Mouse (Mus musculus) heart, embryonic 15.5 days (tissue): ENCODE measurements around the gene Syt3. TPM values are rescaled to one million over a fixed set of nuclear protein-coding genes. Genes with fewer than 3 reads are reported as not detected.

Experiments
- ATAC-seq: fragments of 200-750 bp; cut with Nextera tagmentation; replicated peaks from 2 replicates; pipeline ENCODE4 v1.8.0; 2017; ENCODE audit warnings: low read depth, moderate TSS enrichment; ENCODE audit not compliant: insufficient number of reproducible peaks, insufficient read depth, low FRiP score
- H3K27ac ChIP-seq: fragments of 300-500 bp; sonication (generic); 2 replicates; pipeline ENCODE4 v1.5.1; 2015; ENCODE audit warnings: mild to moderate bottlenecking, inconsistent platforms
- H3K27me3 ChIP-seq: fragments of 300-500 bp; sonication (generic); 2 replicates; pipeline ENCODE4 v1.6.1; 2015; ENCODE audit warnings: inconsistent platforms
- H3K36me3 ChIP-seq: fragments of 300-500 bp; sonication (generic); 2 replicates; pipeline ENCODE4 v1.6.1; 2015; ENCODE audit warnings: mild to moderate bottlenecking, inconsistent platforms
- H3K4me1 ChIP-seq: fragments of 300-500 bp; sonication (generic); replicated peaks from 2 replicates; pipeline ENCODE4 v1.6.1; 2015; ENCODE audit warnings: inconsistent platforms
- H3K4me2 ChIP-seq: fragments of 300-500 bp; sonication (generic); 2 replicates; pipeline ENCODE4 v1.6.1; 2015; ENCODE audit warnings: inconsistent platforms, mild to moderate bottlenecking, moderate library complexity
- H3K4me3 ChIP-seq: fragments of 300-500 bp; sonication (generic); 2 replicates; pipeline ENCODE4 v1.5.1; 2015; ENCODE audit warnings: mild to moderate bottlenecking, inconsistent platforms
- H3K9ac ChIP-seq: fragments of 300-500 bp; sonication (generic); 2 replicates; pipeline ENCODE4 v1.6.1; 2015; ENCODE audit warnings: mild to moderate bottlenecking, inconsistent platforms
- H3K9me3 ChIP-seq: fragments of 300-500 bp; sonication (generic); replicated peaks from 2 replicates; pipeline ENCODE4 v1.6.1; 2016; ENCODE audit warnings: inconsistent platforms
- WGBS: fragments of 180-500 bp; shearing (Covaris S2); methylation state at CpG from one replicate; pipeline ENCODE4 v1.1.7; 2015; ENCODE audit warnings: mixed read lengths; 5-methylcytosine and 5-hydroxymethylcytosine counted together
- polyA plus RNA-seq: library from polyadenylated mRNA; unstranded; fragments of >200 nt; fragmentation: Nextera tagmentation; extraction: Ambion mirVana; gene quantifications from 2 replicates; pipeline ENCODE4 v1.2.1, GENCODE M21; 2015

Syt3 gene
- 0.71 and 0.82 TPM in 2 replicates for polyA plus RNA-seq

DNA sequence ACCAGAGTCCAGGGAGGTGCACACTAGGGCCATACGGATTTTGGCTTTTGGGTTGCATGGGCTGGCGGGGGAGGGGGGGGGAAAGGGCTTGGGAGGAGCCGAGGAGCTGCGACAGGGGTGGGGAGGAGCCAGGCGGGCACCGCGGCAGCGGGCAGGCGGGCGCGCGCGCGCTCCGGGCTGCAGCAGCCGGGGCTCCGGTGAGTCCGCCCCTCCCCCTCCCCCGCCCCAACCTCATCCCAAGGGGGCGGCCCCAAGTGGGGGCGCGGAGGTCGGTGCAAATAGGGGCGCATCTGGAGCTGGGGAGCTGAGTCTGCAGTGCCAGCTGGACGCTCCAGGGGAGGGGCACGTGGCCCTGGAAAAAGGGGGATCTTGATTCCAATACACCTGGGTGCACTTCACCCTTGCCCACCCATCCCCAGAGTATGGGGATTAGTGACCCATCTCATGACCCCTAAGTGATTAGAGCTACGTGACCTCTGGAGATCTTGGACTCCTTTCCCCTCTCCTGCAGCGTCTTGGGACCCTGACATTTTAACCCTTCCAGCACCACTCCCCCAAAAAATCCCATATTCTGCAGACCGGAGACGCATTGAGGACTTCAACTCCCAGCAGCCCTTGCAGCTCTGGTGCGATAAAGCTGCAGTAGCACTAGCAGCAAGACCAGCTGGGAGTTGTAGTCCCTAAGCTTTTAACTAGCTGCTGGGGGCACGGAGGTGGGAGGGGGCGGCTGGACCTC lies at the start of gene Syt3:
TSS of gene Syt3 (plus strand) at position 123 of the 736 bp plus-strand sequence.
- 2% methylated on average over 23 of the region's 33 CpGs for WGBS
- Histone ChIP-seq H3K9me3 (no peaks in the 10 kb centered on the region), H3K27me3 (peaks cover 52% of the 10 kb centered on the region), H3K4me1 (peaks cover 9% of the 10 kb centered on the region), H3K4me2 (peak within 1 kb of the TSS; percentile 90), H3K4me3 (peak within 1 kb of the TSS; percentile 51), H3K27ac (no peak within 1 kb of the TSS), H3K9ac (peak within 1 kb of the TSS; percentile 43), H3K36me3 (no peaks in the 10 kb centered on the region)
- ATAC-seq: peak; percentile 78

DNA sequence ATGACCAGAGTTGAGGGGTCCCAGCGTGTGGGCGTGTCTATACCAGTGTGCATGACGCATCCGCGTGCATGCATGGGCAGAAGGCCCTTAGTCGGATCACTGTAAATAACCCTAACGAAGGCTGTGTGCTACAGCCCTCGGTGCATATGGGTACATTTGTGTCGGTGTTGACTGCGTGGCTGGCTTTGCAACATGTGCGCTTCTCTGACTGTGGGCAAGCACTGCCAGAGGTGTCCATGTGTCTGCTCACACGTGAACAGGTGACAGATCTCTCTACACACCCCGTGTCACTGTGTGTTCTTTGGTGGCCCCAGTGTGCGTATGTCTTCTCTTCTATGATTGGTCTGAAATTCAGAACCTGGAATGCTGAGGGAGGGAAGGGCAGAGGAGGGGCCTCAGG lies 49.8 kb upstream of the Syt3 start:
- H3K4me3 ChIP-seq: no peak overlapping the region
- H3K9ac ChIP-seq: no peak overlapping the region
- H3K4me2 ChIP-seq: no peak overlapping the region
- no peaks in the 10 kb centered on the region for H3K36me3 ChIP-seq
- H3K27ac ChIP-seq: no peak overlapping the region
- no peaks in the 10 kb centered on the region for H3K9me3 ChIP-seq
- peaks cover 80% of the 10 kb centered on the region for H3K27me3 ChIP-seq
- ATAC-seq: no peak
- H3K4me1 ChIP-seq: peaks cover 9% of the 10 kb centered on the region
- 52% methylated on average over 14 of the region's 14 CpGs for WGBS

DNA sequence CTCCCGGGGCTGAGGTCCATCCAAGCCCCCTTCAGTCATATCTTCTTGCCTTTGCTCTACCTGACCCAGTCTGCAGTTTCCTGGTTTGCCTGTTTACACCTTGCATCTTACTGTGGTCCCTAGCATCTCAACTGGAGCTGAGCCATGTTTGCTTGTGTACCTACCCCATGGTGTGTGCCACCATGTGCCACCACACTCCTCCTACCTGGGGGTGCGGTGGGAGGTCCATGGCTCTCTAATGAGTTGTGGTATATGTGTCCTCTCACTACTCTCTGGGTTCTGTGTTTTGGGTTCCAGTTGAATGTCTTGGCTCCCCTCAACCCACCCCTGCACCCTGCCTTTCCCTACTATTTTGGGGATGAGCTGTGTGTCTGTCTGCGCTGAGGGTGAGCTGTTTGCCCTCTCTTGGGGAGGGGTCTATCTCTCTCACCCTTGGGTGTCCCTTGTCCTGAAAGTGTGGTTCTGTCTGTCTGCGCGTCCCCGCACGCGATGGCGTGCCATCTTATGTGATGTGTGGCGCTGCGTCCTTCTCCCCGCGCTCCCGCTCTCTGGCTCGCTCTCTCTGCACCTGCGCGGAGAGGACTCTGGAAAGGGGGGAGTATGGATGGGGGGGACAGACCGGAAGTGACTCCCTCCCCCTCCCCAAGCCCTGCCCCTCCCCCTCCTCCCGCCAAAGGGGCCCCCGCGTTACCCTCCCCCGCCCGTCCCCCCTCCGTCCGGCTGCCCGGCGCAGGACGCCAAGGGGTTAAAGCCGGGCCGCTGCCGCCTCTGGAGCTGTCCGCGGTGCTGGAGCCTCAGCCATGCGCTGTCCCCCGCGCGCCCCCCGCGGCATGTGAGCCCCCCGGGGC lies 48.6 kb upstream of the Syt3 start:
- Histone ChIP-seq H3K9ac (no peak overlapping the region), H3K27ac (no peak overlapping the region), H3K4me1 (peaks cover 9% of the 10 kb centered on the region), H3K4me2 (peak overlapping the region; percentile 65), H3K4me3 (peak overlapping the region; percentile 41), H3K9me3 (no peaks in the 10 kb centered on the region), H3K27me3 (peaks cover 82% of the 10 kb centered on the region), H3K36me3 (no peaks in the 10 kb centered on the region)
- WGBS: 7% methylated on average over 23 of the region's 40 CpGs
- ATAC-seq: peak; percentile 44; the same call in 1 of the 2 replicates

DNA sequence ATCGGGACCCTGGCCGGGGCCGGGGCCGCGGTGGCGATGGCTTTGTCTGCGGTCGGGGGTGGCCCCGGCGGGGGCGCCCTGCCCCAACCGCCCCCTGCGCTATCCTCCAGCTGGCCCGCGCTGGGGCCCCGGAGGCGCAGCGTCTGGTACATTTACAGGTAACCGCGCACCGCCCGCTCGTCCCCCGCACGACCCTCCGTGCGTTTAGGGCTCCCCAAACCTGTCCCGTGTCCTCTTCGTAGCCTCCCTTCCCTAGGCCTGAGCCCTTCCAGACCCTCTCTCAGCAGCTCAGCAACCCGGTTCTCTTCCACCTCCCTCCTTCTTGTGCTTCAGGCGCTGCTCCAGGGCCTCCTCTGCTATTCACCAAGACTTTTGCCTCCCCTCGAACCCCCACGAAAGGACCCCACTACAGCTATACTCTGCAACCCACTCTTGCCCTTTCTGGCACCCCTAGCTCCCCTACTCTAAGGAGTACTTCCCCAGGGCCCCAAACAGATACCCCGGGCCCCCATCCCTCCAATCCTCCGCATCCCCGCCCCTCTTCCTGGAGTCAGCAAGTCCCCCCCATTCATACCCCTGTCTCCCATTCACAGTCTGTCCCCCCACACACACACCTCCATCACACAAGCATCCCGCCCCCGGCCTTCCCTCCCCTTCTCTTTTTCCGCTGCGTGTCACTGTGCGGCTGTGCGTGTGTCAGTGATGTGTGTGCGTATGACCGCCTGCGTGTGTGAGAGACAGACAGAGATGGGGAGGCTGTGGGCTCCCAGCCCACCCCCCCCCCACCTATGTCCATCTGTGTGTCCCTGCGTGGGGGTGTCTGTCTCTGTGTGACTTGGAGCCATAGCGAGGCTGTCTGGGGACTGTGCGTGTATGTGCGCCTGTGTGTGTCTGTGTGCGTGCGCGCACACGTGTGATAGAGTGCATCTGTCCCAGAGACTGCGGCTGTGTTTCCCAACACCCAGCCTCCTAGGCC lies 47.6 kb upstream of the Syt3 start:
- H3K36me3 ChIP-seq: no peaks in the 10 kb centered on the region
- peaks cover 85% of the 10 kb centered on the region for H3K27me3 ChIP-seq
- 4% methylated on average over 43 of the region's 54 CpGs for WGBS
- H3K4me1 ChIP-seq: peaks cover 9% of the 10 kb centered on the region
- H3K9me3 ChIP-seq: no peaks in the 10 kb centered on the region
- H3K4me3 ChIP-seq: peak overlapping the region; percentile 41
- no peak for ATAC-seq
- H3K27ac ChIP-seq: no peak overlapping the region
- peak overlapping the region; percentile 65 for H3K4me2 ChIP-seq
- no peak overlapping the region for H3K9ac ChIP-seq

DNA sequence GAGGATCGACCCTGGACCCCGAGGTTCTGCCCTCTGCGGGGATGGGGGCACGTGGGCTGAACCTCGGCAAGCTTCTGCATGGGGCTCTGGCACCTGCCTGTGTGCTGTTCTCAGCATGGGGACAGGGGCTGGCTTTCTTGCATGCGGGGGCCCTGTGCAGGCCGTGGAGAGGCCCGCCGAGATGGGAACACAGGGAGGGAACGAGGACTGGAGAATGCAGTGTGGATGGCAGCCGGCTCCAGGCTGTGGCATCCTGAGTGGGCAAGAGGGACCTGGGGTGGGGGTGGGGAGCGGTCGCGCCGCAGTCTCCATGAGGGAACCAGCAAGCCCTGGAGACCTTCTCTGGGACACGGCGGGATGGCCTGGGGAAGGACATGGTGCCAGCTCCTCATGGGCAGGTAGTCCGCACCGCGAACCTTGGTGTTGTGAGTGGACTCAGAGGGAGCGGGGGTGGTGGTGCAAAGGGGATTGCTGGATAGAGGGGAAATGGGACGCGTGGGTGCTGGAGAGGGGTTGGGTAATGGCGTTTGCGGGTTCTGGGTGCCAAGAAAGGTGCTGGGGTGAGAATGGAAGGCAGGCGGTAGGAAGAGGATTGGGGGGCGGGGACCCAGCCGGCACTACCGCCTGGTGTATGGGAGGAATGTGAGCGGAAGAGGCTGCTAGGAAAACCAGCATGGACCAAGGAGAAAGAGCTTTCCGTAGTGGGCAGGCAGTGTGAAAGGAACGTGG lies 46.6 kb upstream of the Syt3 start:
- H3K9me3 ChIP-seq: no peaks in the 10 kb centered on the region
- H3K27me3 ChIP-seq: peaks cover 91% of the 10 kb centered on the region
- no peak overlapping the region for H3K9ac ChIP-seq
- H3K27ac ChIP-seq: no peak overlapping the region
- no peak for ATAC-seq
- no peak overlapping the region for H3K4me3 ChIP-seq
- 5% methylated on average over 32 of the region's 32 CpGs for WGBS
- peaks cover 12% of the 10 kb centered on the region for H3K4me1 ChIP-seq
- H3K4me2 ChIP-seq: no peak overlapping the region
- H3K36me3 ChIP-seq: no peaks in the 10 kb centered on the region

DNA sequence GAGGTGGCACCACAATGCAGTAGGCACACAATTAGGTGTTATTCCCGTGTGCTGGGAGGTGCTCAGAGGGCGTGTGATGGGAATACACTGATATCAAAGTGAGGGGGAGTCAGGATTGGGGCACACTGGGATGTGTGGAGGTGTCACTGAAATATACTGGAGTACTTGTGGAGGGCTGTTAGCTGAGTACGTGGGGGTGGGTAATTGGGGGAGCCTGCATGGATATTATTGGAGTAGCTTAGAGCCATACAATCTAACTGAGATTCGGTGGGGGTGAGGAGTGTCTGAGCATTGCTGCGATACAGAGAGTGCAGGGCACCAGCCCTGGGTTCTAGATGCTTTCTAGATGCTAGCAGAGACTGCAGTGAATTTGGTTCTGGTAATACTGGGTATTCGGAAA lies 43.7 kb upstream of the Syt3 start:
- Histone ChIP-seq H3K4me2 (no peak overlapping the region), H3K4me3 (no peak overlapping the region), H3K36me3 (no peaks in the 10 kb centered on the region), H3K27me3 (peaks cover 88% of the 10 kb centered on the region), H3K27ac (no peak overlapping the region), H3K4me1 (peaks cover 20% of the 10 kb centered on the region), H3K9me3 (no peaks in the 10 kb centered on the region), H3K9ac (no peak overlapping the region)
- 57% methylated on average over 6 of the region's 6 CpGs for whole genome bisulfite sequencing
- no peak for ATAC-seq

DNA sequence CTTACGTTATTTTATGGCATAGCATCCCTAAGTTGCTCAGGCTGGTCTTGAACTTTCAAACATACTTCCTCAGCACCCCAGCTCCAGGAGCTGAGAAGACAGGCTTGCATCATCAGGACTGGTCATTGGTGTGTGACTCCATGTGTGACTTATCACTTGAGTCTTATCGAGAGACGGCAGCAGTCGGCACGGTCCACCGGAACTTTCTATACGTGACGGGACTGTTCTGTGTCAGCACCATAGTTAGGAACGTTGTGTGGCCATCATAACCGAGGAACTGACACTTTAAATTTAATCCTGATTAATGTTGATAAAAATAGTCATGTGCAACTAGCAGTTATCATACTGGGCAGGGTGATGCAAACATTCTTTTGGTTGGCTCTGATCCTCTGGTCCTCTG lies 42.8 kb upstream of the Syt3 start:
- Histone ChIP-seq H3K4me1 (peaks cover 12% of the 10 kb centered on the region), H3K9me3 (no peaks in the 10 kb centered on the region), H3K27ac (no peak overlapping the region), H3K9ac (no peak overlapping the region), H3K27me3 (peaks cover 88% of the 10 kb centered on the region), H3K4me3 (no peak overlapping the region), H3K36me3 (no peaks in the 10 kb centered on the region), H3K4me2 (no peak overlapping the region)
- no peak for ATAC-seq
- WGBS: 64% methylated on average over 10 of the region's 10 CpGs

DNA sequence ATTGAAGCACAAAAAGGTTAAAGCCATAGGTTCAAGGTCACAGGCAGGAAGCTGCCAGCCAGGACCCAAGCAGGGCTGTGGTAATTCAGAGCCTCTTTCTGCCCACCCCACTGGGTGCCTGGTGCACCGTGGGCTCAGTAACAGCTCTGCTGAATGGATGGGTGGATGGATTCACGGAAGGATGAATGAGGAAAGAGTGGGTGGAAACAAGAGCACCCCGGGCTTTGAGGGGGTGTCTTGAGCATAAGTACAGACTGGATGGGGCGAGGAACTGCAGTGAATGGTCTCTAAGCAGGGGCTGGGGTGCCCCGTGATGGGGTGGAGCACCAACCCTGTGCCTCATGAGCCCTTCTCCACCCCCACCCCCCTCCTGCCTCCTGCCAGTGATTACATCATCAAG lies 42.2 kb upstream of the Syt3 start:
- Histone ChIP-seq H3K4me1 (peaks cover 12% of the 10 kb centered on the region), H3K27me3 (peaks cover 86% of the 10 kb centered on the region), H3K27ac (no peak overlapping the region), H3K4me3 (no peak overlapping the region), H3K9ac (no peak overlapping the region), H3K36me3 (no peaks in the 10 kb centered on the region), H3K9me3 (no peaks in the 10 kb centered on the region), H3K4me2 (no peak overlapping the region)
- ATAC-seq: no peak
- 63% methylated on average over 5 of the region's 5 CpGs for WGBS

DNA sequence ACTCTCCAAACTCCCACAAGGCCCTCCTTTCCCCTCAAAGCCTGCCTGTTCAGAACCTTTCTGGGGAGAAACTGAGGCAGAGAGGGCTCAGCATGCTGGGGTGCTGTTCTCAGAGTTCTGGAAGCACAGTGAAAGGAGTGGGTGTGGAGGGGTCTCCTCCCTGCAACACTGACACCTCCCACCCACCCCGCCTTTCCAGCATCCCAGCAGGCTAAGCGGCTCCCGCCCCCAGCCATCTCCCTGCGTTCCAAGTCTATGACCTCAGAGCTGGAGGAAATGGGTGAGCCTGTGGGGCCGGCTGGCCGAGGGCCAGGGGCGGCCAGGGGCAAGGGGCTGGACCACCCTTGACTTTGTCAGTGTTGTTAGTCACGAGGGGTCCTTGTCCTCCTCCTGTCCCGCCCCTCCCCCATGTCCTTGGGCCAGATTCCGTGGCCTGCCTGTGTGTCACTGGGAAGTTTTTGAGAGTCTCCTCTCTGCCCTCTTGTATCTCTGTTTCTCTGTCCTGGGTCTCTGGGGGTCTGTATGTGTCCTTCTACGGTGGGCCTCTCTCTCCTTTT lies 40.4 kb upstream of the Syt3 start:
- 12% methylated on average over 11 of the region's 11 CpGs for WGBS
- Histone ChIP-seq H3K9me3 (no peaks in the 10 kb centered on the region), H3K4me3 (no peak overlapping the region), H3K4me2 (peak overlapping the region; percentile 2; the same call in 1 of the 2 replicates), H3K27ac (no peak overlapping the region), H3K4me1 (peaks cover 12% of the 10 kb centered on the region), H3K9ac (peak overlapping the region; percentile 10; the same call in 1 of the 2 replicates), H3K27me3 (peaks cover 81% of the 10 kb centered on the region), H3K36me3 (no peaks in the 10 kb centered on the region)
- ATAC-seq: no peak; the same call in 1 of the 2 replicates

DNA sequence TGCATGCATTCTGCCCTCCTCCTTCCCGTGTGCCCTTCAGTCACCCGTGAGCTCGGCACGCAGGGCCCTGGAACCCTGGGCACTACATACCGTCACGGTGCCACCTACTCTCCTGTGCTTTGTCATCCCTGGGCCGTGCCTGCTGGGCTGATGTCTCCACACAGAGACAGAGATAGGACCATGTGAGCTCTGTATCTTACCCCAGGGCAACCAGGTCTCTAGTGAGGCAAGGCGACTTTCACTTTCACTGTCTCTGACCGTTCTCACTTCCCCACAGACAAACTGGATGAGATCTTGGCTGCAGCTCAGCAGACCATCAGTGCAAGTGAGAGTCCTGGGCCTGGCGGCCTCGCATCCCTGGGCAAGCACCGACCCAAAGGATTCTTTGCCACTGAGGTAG lies 39.3 kb upstream of the Syt3 start:
- Histone ChIP-seq H3K4me3 (no peak overlapping the region), H3K4me1 (peaks cover 12% of the 10 kb centered on the region), H3K27me3 (peaks cover 81% of the 10 kb centered on the region), H3K36me3 (no peaks in the 10 kb centered on the region), H3K9ac (no peak overlapping the region), H3K4me2 (no peak overlapping the region), H3K9me3 (no peaks in the 10 kb centered on the region), H3K27ac (no peak overlapping the region)
- ATAC-seq: no peak
- WGBS: 54% methylated on average over 12 of the region's 12 CpGs
